Mouse (Mus musculus) cerebellum, adult 2 months (tissue): Measurements from ENCODE around the gene Spr. TPM values are rescaled to one million over a fixed set of nuclear protein-coding genes. Genes with fewer than 3 reads are reported as not detected.
"Not testable (repeated sequence)": the region's sequence is repeated elsewhere in the genome, so short reads cannot be mapped to it uniquely, and the experiment has no call there.

Experiments
- DNase-seq, 2 experiments: peaks; one replicate each; pipeline ENCODE4 v3.0.0; 2021
- H3K27ac ChIP-seq: fragments of 200-500 bp; 2 replicates; pipeline ENCODE4 v1.5.1; 2012; ENCODE audit warnings: low read length, control low read depth, inconsistent platforms; ENCODE audit not compliant: insufficient read depth
- H3K27me3 ChIP-seq: fragments of 200-500 bp; 2 replicates; pipeline ENCODE4 v1.6.1; 2012; ENCODE audit warnings: inconsistent platforms, mild to moderate bottlenecking, low read length, moderate library complexity; ENCODE audit not compliant: control insufficient read depth, insufficient read depth
- H3K4me1 ChIP-seq: fragments of 200-500 bp; 2 replicates; pipeline ENCODE4 v1.6.1; 2011; ENCODE audit warnings: low read length; ENCODE audit not compliant: control insufficient read depth, insufficient read depth
- H3K4me3 ChIP-seq: fragments of 200-500 bp; replicated peaks from 2 replicates; pipeline ENCODE3; 2011; ENCODE audit warnings: mild to moderate bottlenecking, low read depth, low read length, control low read depth; ENCODE audit not compliant: insufficient read depth
- CTCF ChIP-seq: fragments of 200-500 bp; IDR thresholded peaks from 2 replicates; pipeline ENCODE4 v1.5.1; 2011; ENCODE audit warnings: low read depth, mild to moderate bottlenecking, control low read depth, low read length, moderate library complexity, borderline replicate concordance; ENCODE audit not compliant: insufficient read depth
- POLR2A ChIP-seq: fragments of 200-500 bp; IDR thresholded peaks from 2 replicates; pipeline ENCODE4 v1.6.1; 2011; ENCODE audit warnings: low read length, control low read depth, borderline replicate concordance; ENCODE audit not compliant: insufficient read depth
- WGBS: fragments of 180-500 bp; shearing (Covaris S2); methylation state at CpG from one replicate; pipeline ENCODE4 v1.1.7; 2018; 5-methylcytosine and 5-hydroxymethylcytosine counted together
- polyA plus RNA-seq: library from polyadenylated mRNA; depleted of rRNA; stranded (reverse); fragments of >200 nt; gene quantifications from 2 replicates; pipeline ENCODE4 v1.2.3, GENCODE M21; 2012

Gene Spr
- polyA plus RNA-seq, 1 experiment = 26.9 TPM

- DNase-seq = peak; percentile 28 to 61
- no peak overlapping the region for H3K27ac ChIP-seq
- H3K4me3 ChIP-seq = no peak overlapping the region
- TF ChIP-seq POLR2A (no peak), CTCF (peak; percentile 63)
- no peaks in the 10 kb centered on the region for H3K4me1 ChIP-seq
- no peaks in the 10 kb centered on the region for H3K27me3 ChIP-seq
- 47% methylated on average over 4 of the region's 4 CpGs for WGBS
Observed at GRCm38 (mm10) chr6:85160201-85160923, 22.8 kb upstream of the Spr start.

DNA sequence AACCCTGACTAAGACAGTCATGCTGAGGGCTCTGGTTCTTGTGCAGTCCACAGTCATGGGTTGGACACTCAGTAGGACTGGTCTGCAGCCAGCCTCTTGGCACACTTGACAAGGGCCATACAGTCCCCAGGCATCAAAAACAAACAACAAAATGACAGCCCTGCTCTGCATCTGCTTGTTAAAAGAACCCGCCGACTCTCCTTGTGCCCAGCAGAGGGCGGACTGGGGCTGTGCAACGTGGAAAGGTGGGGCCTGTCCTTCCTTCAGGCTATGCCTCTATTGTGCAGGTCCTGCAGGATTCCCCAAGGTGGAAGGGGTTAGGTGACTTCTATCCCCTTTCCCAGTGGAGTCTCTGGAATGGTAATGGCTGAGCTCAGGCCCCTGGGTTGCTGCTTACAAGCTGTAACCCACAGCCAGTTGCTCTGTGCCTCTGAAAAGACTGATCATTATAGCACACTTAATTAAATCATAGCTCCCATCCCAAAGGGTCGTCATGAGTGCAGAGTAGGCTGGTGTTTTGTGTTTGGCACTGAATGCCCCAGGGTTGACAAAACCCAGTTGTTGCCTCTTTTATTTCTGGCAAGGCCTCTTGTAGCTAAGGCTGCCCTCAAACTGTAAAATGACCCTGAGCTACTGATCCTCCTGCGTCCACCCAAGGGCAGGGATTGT, 21.7 kb upstream of the Spr start:
- TF ChIP-seq CTCF = peak; percentile 66; the same call in 1 of the 2 replicates
- not testable (repeated sequence) for H3K4me3 ChIP-seq, H3K27ac ChIP-seq, H3K27me3 ChIP-seq, H3K4me1 ChIP-seq
- WGBS = 26% methylated on average over 6 of the region's 6 CpGs
- DNase-seq = peak; percentile 50 to 63

DNA sequence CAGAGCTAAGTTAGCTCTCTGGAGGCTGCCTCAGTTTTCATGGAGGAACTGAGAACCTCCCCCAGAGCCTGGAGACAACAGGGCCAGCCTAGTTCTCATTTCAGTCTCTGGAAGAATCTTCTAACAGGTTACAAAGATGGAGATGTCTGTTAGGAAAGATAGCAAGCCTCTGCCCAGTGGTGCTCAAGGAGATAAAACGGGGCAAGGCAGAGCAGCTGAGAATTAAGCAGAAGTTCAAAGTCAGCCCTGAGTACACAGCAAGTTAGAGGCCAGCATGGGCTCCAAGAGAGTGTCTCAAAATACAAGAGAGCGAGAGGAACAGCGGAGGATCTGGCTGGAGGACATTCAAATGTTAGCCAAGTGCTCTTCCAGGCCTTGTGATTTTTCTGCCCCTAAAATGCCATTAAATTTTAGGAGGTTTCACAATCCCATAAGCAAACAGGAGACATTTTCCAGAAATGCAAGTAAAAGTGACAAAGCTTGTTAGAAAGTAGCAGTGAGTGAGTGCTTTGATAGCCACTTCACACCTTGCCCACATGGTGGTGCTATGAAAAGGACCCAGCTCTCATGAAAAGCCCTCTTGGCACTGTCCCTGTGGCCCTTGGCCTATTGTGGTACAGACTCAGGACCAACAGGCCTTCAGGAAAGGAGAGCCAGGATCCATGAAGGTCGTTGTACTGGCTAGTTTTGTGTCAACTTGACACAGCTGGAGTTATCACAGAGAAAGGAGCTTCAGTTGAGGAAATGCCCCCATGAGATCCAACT, 20.7 kb upstream of the Spr start:
- not testable (repeated sequence) for H3K27me3 ChIP-seq, H3K27ac ChIP-seq, DNase-seq, H3K4me3 ChIP-seq, H3K4me1 ChIP-seq
- 79% methylated on average over 4 of the region's 4 CpGs for WGBS

DNA sequence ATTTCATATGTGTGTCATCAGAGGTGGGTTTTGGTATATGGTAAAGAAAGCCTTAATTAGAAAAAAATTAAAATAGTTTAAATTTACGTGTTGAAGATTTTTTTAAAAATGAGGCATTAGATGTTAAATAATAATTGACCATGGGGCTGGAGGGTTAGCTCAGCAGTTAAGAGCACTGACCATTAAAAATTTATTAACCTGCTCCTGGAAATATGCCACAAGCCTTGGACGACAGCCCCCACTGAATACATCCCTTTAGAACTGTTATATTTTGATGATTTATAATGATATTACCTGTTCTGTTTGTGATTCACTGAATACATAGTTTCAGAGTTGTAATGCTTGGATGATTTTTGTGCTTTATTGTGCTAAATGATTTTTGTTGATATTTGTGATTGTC, 19.0 kb upstream of the Spr start:
- not testable (repeated sequence) for H3K27me3 ChIP-seq, H3K4me3 ChIP-seq, H3K4me1 ChIP-seq, H3K27ac ChIP-seq, DNase-seq
- 82% methylated on average over 2 of the region's 2 CpGs for WGBS

- TF ChIP-seq POLR2A (no peak), CTCF (peak; percentile 43; the same call in 1 of the 2 replicates)
- 4% methylated on average over 34 of the region's 34 CpGs for WGBS
- no peaks in the 10 kb centered on the region for H3K27me3 ChIP-seq
- no peak for DNase-seq
- H3K4me3 ChIP-seq = no peak overlapping the region
- no peak overlapping the region for H3K27ac ChIP-seq
- H3K4me1 ChIP-seq = peaks cover 8% of the 10 kb centered on the region
Observed at GRCm38 (mm10) chr6:85154861-85155528, 17.4 kb upstream of the Spr start.

DNA sequence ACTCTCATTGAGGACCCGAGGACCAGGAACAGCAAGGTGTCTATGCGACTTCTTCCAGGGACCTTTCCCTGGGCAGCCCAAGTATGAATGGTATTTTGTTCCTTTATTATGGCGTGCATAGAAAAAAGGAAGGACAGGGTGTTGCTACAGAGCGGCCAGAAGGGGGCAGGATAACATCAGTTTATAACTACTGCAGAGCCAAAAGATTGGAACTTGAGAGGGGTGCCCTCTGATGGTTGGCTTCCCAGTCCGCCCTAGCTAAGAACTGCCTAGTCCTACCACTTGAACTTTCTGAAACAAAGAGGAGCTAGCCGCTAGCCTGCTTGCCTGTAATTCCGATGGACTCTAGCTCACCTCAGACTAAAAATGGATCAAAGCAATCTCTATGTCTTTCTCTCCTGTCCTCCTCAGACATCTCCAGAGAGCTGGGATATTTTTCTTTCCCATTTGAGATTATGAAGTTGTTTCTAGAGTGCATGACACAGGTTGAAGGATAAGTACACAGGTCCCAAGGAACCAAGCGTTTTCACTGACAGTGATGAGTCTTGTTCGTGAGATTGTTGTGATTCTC, 16.5 kb upstream of the Spr start:
- H3K4me3 ChIP-seq = no peak overlapping the region
- peaks cover 8% of the 10 kb centered on the region for H3K4me1 ChIP-seq
- peak; percentile 83 for TF ChIP-seq CTCF
- TF ChIP-seq POLR2A = no peak
- no peak overlapping the region for H3K27ac ChIP-seq
- no peaks in the 10 kb centered on the region for H3K27me3 ChIP-seq
- WGBS = 12% methylated on average over 9 of the region's 9 CpGs
- DNase-seq = peak; percentile 72 to 76

DNA sequence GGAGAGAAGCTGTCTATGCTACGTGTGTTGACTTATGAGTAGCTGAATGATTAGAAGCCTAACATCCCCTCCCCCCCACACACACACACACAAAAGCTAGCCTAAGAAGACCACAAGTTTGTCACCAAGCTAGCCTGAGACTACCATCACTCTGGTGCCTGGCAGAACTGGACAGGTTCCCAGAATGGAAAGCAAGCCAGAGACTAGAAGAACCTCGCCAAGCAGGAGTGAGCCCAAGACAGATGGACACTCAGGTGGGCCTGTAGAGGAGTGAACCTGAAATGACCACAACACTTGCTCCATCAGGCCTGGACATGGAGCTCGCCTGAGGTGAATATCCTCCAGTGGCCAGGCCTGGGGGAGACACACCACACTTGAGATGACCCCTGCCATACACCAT, 12.8 kb upstream of the Spr start:
- H3K27me3 ChIP-seq = no peaks in the 10 kb centered on the region
- H3K4me3 ChIP-seq = no peak overlapping the region
- no peak overlapping the region for H3K27ac ChIP-seq
- peak; percentile 48 to 71 for DNase-seq
- no peak for TF ChIP-seq POLR2A
- no peak for TF ChIP-seq CTCF
- peaks cover 8% of the 10 kb centered on the region for H3K4me1 ChIP-seq
- WGBS = 40% methylated on average over 3 of the region's 3 CpGs

DNA sequence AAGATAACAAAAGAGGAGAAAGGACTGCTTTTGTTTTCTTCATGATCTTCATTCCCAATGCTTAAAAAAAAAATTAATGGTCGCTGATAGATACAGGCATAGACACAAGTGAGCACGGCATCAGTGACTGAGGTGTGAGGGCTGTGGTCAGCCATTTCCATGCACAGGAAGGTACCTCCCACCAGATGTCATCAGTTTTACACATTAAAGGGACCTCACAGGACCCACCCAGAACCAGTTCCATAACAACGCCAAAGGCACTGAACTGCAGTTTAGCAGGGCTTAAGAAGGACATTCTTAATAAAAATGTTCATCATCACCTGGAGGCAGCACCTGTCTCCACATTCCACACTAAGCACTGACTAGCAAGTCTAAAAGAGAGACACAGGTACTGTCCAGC, 10.1 kb upstream of the Spr start:
- WGBS = 71% methylated on average over 3 of the region's 3 CpGs
- Histone ChIP-seq H3K4me1 (peaks cover 8% of the 10 kb centered on the region), H3K27me3 (no peaks in the 10 kb centered on the region), H3K27ac (no peak overlapping the region), H3K4me3 (no peak overlapping the region)
- TF ChIP-seq CTCF = no peak
- no peak for TF ChIP-seq POLR2A
- DNase-seq = no peak
